ENCODE assay signal across 15 mouse cellular contexts in the genomic region with DNA sequence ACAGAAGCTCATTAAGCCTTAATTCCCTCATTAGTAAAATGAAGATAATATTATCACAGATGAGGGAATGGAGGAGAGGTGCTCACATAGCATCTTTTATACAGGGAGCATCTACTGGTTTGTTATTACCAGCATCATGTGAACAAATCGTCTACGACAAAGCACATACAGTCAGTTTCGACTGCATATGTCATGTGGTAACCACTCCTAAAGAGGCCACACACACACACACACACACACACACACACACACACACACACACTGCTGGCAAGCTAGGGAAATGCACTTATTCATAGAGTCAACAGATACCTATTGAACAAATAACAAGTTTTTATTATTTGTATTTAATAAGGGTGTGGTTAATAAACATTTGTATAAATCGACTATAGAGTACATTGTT.
"Had no signal": no experiment of that assay in that cellular context is flagged by ENCODE, and none has a peak within 500 bp of the region (broad histone marks: within the 10 kb centered on the region; RNA-seq: fewer than 3 reads in every experiment).

No protein-coding gene starts in this region.

- H3K36me3 ChIP-seq: neural tube, embryonic 12.5 days; neural tube, embryonic 13.5 days; stomach, embryonic 15.5 days had no signal

- DNase-seq: retina, postnatal 1 day; right cerebral cortex, adult 18-20 months; right cerebral cortex, postnatal 14 days; right cerebral cortex, postnatal 25 days; right cerebral cortex, postnatal 4 days; spleen, adult 18-20 months; thymus, adult 18-20 months; thymus, adult 2 months; thymus, postnatal 14 days; thymus, postnatal 25 days; thymus, postnatal 36 days; thymus, postnatal 4 days had no signal

- H3K4me1 ChIP-seq: neural tube, embryonic 12.5 days; neural tube, embryonic 13.5 days; stomach, embryonic 15.5 days had no signal

- H3K4me3 ChIP-seq: neural tube, embryonic 12.5 days; neural tube, embryonic 13.5 days; stomach, embryonic 15.5 days had no signal

- H3K9ac ChIP-seq: neural tube, embryonic 12.5 days; neural tube, embryonic 13.5 days; stomach, embryonic 15.5 days had no signal

- H3K27ac ChIP-seq: neural tube, embryonic 12.5 days; neural tube, embryonic 13.5 days; stomach, embryonic 15.5 days had no signal

- H3K27me3 ChIP-seq: neural tube, embryonic 12.5 days; neural tube, embryonic 13.5 days; stomach, embryonic 15.5 days had no signal

- H3K9me3 ChIP-seq: neural tube, embryonic 12.5 days; stomach, embryonic 15.5 days had no signal

- H3K4me2 ChIP-seq: neural tube, embryonic 12.5 days; neural tube, embryonic 13.5 days; stomach, embryonic 15.5 days had no signal
